Mouse (Mus musculus) neutrophil, adult 59 days (primary cell): Measurements from ENCODE around the gene Slc25a38. TPM values are rescaled to one million over a fixed set of nuclear protein-coding genes. Genes with fewer than 3 reads are reported as not detected.

Experiments
- total RNA-seq, 2 experiments: library from RNA; stranded (reverse); gene quantifications; 1 replicate in 1 of 2; 2 replicates in 1 of 2; pipeline ENCODE4 v1.2.4; 2023

Gene Slc25a38
- 10 to 100 TPM; 29.9 to 44.0 TPM for total RNA-seq

GRCm38 (mm10) chr9:120110211-120111018 is at the start of gene Slc25a38:
Gene Slc25a38 (plus strand): TSS chr9:120110374.

GRCm38 (mm10) chr9:120069779-120070178 is 40.4 kb upstream of the Slc25a38 start, which contains the start of gene Cx3cr1:
Gene Cx3cr1 (minus strand): TSS chr9:120069879.

DNA sequence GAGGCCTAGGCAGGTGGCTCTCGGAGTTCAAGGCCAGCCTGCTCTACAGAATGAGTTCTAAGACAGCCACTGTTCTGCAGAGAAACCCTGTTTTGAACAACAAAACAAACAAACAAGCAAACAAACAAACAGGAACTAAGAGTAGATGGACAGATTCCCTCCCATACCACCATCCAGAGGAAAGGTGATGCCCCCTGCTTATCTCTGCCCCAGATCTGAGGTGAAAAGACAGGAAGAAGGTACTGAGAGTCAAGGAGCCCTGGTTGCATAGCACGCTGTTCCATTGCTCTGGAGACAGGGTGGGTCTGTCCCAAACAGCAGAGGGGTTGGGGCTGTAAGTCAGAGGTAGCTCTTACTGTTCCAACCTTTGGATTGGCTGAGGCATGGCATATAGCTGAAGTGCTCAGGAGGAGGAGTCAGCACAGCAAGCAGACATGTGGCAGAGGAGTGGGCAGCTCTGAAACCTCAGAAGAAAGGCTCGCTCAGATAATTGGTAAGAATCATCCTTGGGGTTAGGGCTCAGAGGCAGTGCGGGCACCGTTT is 18.4 kb upstream of the Slc25a38 start, which contains the start of gene Ccr8:
Gene Ccr8 (plus strand): TSS at position 419 of the 543 bp plus-strand sequence.

GRCm38 (mm10) chr9:120127538-120128251 is 17.5 kb downstream of the Slc25a38 start, which contains the start of gene Rpsa:
Gene Rpsa (plus strand): TSS chr9:120127689.

GRCm38 (mm10) chr9:120149222-120149828 is 39.2 kb downstream of the Slc25a38 start, which contains the start of gene Mobp:
Gene Mobp (plus strand): TSS chr9:120149707.

Other genes with a start within 250 kb of the Slc25a38 start
- 10 to 100 TPM; 51.3 to 56.6 TPM for gene Wdr48, start 215.5 kb upstream of the Slc25a38 start, total RNA-seq
- 1 to 10 TPM; 3.8 to 9.6 TPM for gene Gorasp1, start 172.8 kb upstream of the Slc25a38 start, total RNA-seq
- 1 to 10 TPM; 5.3 to 5.8 TPM for gene Ttc21a, start 172.8 kb upstream of the Slc25a38 start, total RNA-seq
- 100 to 1,000 TPM in 1 of 2 experiments, 10 to 100 TPM in 1; 92.8 to 102 TPM for gene Csrnp1, start 125.7 kb upstream of the Slc25a38 start, total RNA-seq
- gene Xirp1, start 86.8 kb upstream of the Slc25a38 start, total RNA-seq, result under 1 TPM; 0.07 to 0.09 TPM
- 10 to 100 TPM; 21.8 to 37.2 TPM for gene Cx3cr1, start 40.5 kb upstream of the Slc25a38 start, total RNA-seq
- not detected for gene Ccr8, start 18.3 kb upstream of the Slc25a38 start, total RNA-seq
- gene Rpsa, start 17.3 kb downstream of the Slc25a38 start, total RNA-seq, result 100 to 1,000 TPM; 729 to 796 TPM
- not detected for gene Mobp, start 39.3 kb downstream of the Slc25a38 start, total RNA-seq
- not detected for gene Myrip, start 191.1 kb downstream of the Slc25a38 start, total RNA-seq